Mouse (Mus musculus) limb, embryonic 13.5 days (tissue): ENCODE measurements around the gene Ism2. TPM values are rescaled to one million over a fixed set of nuclear protein-coding genes. Genes with fewer than 3 reads are reported as not detected.

ENCODE experiments used
- ATAC-seq: fragments of 200-750 bp; cut with Nextera tagmentation; 2 replicates; pipeline ENCODE4 v1.8.0; 2017; ENCODE audit warnings: low read depth, moderate number of reproducible peaks, moderate TSS enrichment; ENCODE audit not compliant: low FRiP score
- H3K27ac ChIP-seq: fragments of 300-500 bp; sonication (generic); 2 replicates; pipeline ENCODE4 v1.5.1; 2015; ENCODE audit warnings: inconsistent platforms, mild to moderate bottlenecking, moderate library complexity
- H3K27me3 ChIP-seq: fragments of 300-500 bp; sonication (generic); 2 replicates; pipeline ENCODE4 v1.6.1; 2015; ENCODE audit warnings: mild to moderate bottlenecking, inconsistent platforms
- H3K36me3 ChIP-seq: fragments of 300-500 bp; sonication (generic); 2 replicates; pipeline ENCODE4 v1.6.1; 2015; ENCODE audit warnings: inconsistent platforms, mild to moderate bottlenecking, moderate library complexity
- H3K4me1 ChIP-seq: fragments of 300-500 bp; sonication (generic); 2 replicates; pipeline ENCODE4 v1.6.1; 2015; ENCODE audit warnings: inconsistent platforms
- H3K4me2 ChIP-seq: fragments of 300-500 bp; sonication (generic); replicated peaks from 2 replicates; pipeline ENCODE4 v1.6.1; 2015; ENCODE audit warnings: inconsistent platforms, mild to moderate bottlenecking, moderate library complexity
- H3K4me3 ChIP-seq: fragments of 300-500 bp; sonication (generic); 2 replicates; pipeline ENCODE4 v1.5.1; 2015; ENCODE audit warnings: moderate library complexity, mild to moderate bottlenecking, inconsistent platforms
- H3K9ac ChIP-seq: fragments of 300-500 bp; sonication (generic); 2 replicates; pipeline ENCODE4 v1.6.1; 2015; ENCODE audit warnings: mild to moderate bottlenecking, inconsistent platforms
- H3K9me3 ChIP-seq: fragments of 300-500 bp; sonication (generic); 2 replicates; pipeline ENCODE4 v1.6.1; 2016; ENCODE audit warnings: inconsistent platforms
- WGBS: fragments of 180-500 bp; shearing (Covaris S2); methylation state at CpG from one replicate; pipeline ENCODE4 v1.1.7; 2015; 5-methylcytosine and 5-hydroxymethylcytosine counted together
- polyA plus RNA-seq: library from polyadenylated mRNA; unstranded; fragments of >200 nt; fragmentation: Nextera tagmentation; extraction: Ambion mirVana; gene quantifications from 2 replicates; pipeline ENCODE4 v1.2.1, GENCODE M21; 2015

Ism2 gene
- polyA plus RNA-seq, result 1.4 and 1.5 TPM in 2 replicates

GRCm38 (mm10) chr12:87299657-87300440 lies at the start of gene Ism2:
TSS of gene Ism2 (minus strand) at chr12:87299705.
- no peaks in the 10 kb centered on the region for H3K36me3 ChIP-seq
- H3K9me3 ChIP-seq, result no peaks in the 10 kb centered on the region
- peak within 1 kb of the TSS; percentile 78 for H3K9ac ChIP-seq
- WGBS, result under 1% methylated on average over 70 of the region's 86 CpGs
- H3K27ac ChIP-seq, result no peak within 1 kb of the TSS
- H3K4me1 ChIP-seq, result peaks cover 16% of the 10 kb centered on the region; the same call in 1 of the 2 replicates
- peak within 1 kb of the TSS; percentile 97 for H3K4me2 ChIP-seq
- H3K4me3 ChIP-seq, result peak within 1 kb of the TSS; percentile 77
- peak; percentile 80 for ATAC-seq
- peaks cover 40% of the 10 kb centered on the region for H3K27me3 ChIP-seq

- Histone ChIP-seq H3K9me3 (no peaks in the 10 kb centered on the region), H3K4me2 (no peak overlapping the region), H3K9ac (no peak overlapping the region), H3K27ac (no peak overlapping the region), H3K27me3 (no peaks in the 10 kb centered on the region), H3K4me1 (no peaks in the 10 kb centered on the region), H3K36me3 (peaks cover 32% of the 10 kb centered on the region), H3K4me3 (no peak overlapping the region)
- no peak for ATAC-seq
- WGBS, result 83% methylated on average over 2 of the region's 2 CpGs
Measured at GRCm38 (mm10) chr12:87348029-87348428, 48.5 kb upstream of the Ism2 start.

- H3K9ac ChIP-seq, result no peak overlapping the region
- 90% methylated on average over 2 of the region's 2 CpGs for WGBS
- no peaks in the 10 kb centered on the region for H3K27me3 ChIP-seq
- no peak overlapping the region for H3K27ac ChIP-seq
- no peak for ATAC-seq
- H3K9me3 ChIP-seq, result no peaks in the 10 kb centered on the region
- no peaks in the 10 kb centered on the region for H3K4me1 ChIP-seq
- H3K4me2 ChIP-seq, result no peak overlapping the region
- H3K36me3 ChIP-seq, result peaks cover 32% of the 10 kb centered on the region
- H3K4me3 ChIP-seq, result no peak overlapping the region
Measured at GRCm38 (mm10) chr12:87347511-87347910, 48.0 kb upstream of the Ism2 start.

GRCm38 (mm10) chr12:87343084-87343605 lies 43.6 kb upstream of the Ism2 start:
- H3K27ac ChIP-seq, result no peak overlapping the region
- ATAC-seq, result no peak
- no peak overlapping the region for H3K4me2 ChIP-seq
- no peak overlapping the region for H3K4me3 ChIP-seq
- H3K27me3 ChIP-seq, result no peaks in the 10 kb centered on the region
- no peaks in the 10 kb centered on the region for H3K4me1 ChIP-seq
- no peak overlapping the region for H3K9ac ChIP-seq
- H3K36me3 ChIP-seq, result peaks cover 45% of the 10 kb centered on the region
- H3K9me3 ChIP-seq, result no peaks in the 10 kb centered on the region

- no peak overlapping the region for H3K4me2 ChIP-seq
- no peak for ATAC-seq
- H3K9me3 ChIP-seq, result no peaks in the 10 kb centered on the region
- no peak overlapping the region for H3K9ac ChIP-seq
- no peak overlapping the region for H3K27ac ChIP-seq
- no peak overlapping the region for H3K4me3 ChIP-seq
- WGBS, result 81% methylated on average over 4 of the region's 4 CpGs
- H3K27me3 ChIP-seq, result no peaks in the 10 kb centered on the region
- H3K4me1 ChIP-seq, result no peaks in the 10 kb centered on the region
- peaks cover 25% of the 10 kb centered on the region for H3K36me3 ChIP-seq
Measured at GRCm38 (mm10) chr12:87338082-87338481, 38.6 kb upstream of the Ism2 start.

- Histone ChIP-seq H3K9ac (no peak overlapping the region), H3K36me3 (peaks cover 14% of the 10 kb centered on the region; the same call in 1 of the 2 replicates), H3K4me2 (no peak overlapping the region), H3K27me3 (no peaks in the 10 kb centered on the region), H3K4me3 (no peak overlapping the region), H3K27ac (no peak overlapping the region), H3K4me1 (peaks cover 23% of the 10 kb centered on the region), H3K9me3 (no peaks in the 10 kb centered on the region)
- ATAC-seq, result no peak
- WGBS, result 30% methylated on average over 2 of the region's 2 CpGs
Measured at GRCm38 (mm10) chr12:87334886-87335285, 35.4 kb upstream of the Ism2 start.

GRCm38 (mm10) chr12:87333794-87334193 lies 34.3 kb upstream of the Ism2 start:
- Histone ChIP-seq H3K4me1 (peaks cover 30% of the 10 kb centered on the region), H3K9ac (no peak overlapping the region), H3K36me3 (peaks cover 13% of the 10 kb centered on the region), H3K27me3 (no peaks in the 10 kb centered on the region), H3K27ac (no peak overlapping the region), H3K4me3 (no peak overlapping the region), H3K4me2 (no peak overlapping the region), H3K9me3 (no peaks in the 10 kb centered on the region)
- no peak for ATAC-seq

GRCm38 (mm10) chr12:87332511-87332910 lies 33.0 kb upstream of the Ism2 start:
- WGBS, result 77% methylated on average over 4 of the region's 4 CpGs
- Histone ChIP-seq H3K36me3 (peaks cover 9% of the 10 kb centered on the region), H3K9me3 (no peaks in the 10 kb centered on the region), H3K27me3 (no peaks in the 10 kb centered on the region), H3K4me2 (no peak overlapping the region), H3K4me3 (no peak overlapping the region), H3K27ac (no peak overlapping the region), H3K9ac (no peak overlapping the region), H3K4me1 (peaks cover 39% of the 10 kb centered on the region)
- no peak for ATAC-seq

- Histone ChIP-seq H3K9me3 (no peaks in the 10 kb centered on the region), H3K4me3 (no peak overlapping the region), H3K27ac (no peak overlapping the region), H3K4me1 (peaks cover 44% of the 10 kb centered on the region), H3K9ac (no peak overlapping the region), H3K36me3 (peaks cover 8% of the 10 kb centered on the region; the same call in 1 of the 2 replicates), H3K4me2 (no peak overlapping the region), H3K27me3 (no peaks in the 10 kb centered on the region)
- 42% methylated on average over 5 of the region's 5 CpGs for WGBS
- ATAC-seq, result no peak
Measured at GRCm38 (mm10) chr12:87331908-87332307, 32.4 kb upstream of the Ism2 start.

GRCm38 (mm10) chr12:87331053-87331456 lies 31.6 kb upstream of the Ism2 start:
- Histone ChIP-seq H3K27ac (no peak overlapping the region; the same call in 1 of the 2 replicates), H3K27me3 (no peaks in the 10 kb centered on the region), H3K4me2 (no peak overlapping the region), H3K9me3 (no peaks in the 10 kb centered on the region), H3K9ac (0 out of 2 replicates have a peak overlapping the region, but pooled peaks have one; percentile 13), H3K4me1 (peaks cover 45% of the 10 kb centered on the region), H3K4me3 (no peak overlapping the region), H3K36me3 (peaks cover 8% of the 10 kb centered on the region; the same call in 1 of the 2 replicates)
- WGBS, result 22% methylated on average over 6 of the region's 6 CpGs
- ATAC-seq, result no peak

- H3K27ac ChIP-seq, result no peak overlapping the region
- peaks cover 4% of the 10 kb centered on the region; the same call in 1 of the 2 replicates for H3K36me3 ChIP-seq
- no peak overlapping the region for H3K4me3 ChIP-seq
- 37% methylated on average over 2 of the region's 2 CpGs for WGBS
- no peaks in the 10 kb centered on the region for H3K9me3 ChIP-seq
- H3K27me3 ChIP-seq, result no peaks in the 10 kb centered on the region
- H3K4me2 ChIP-seq, result no peak overlapping the region
- H3K4me1 ChIP-seq, result peaks cover 45% of the 10 kb centered on the region
- H3K9ac ChIP-seq, result no peak overlapping the region
- ATAC-seq, result no peak
Measured at GRCm38 (mm10) chr12:87330213-87330612, 30.7 kb upstream of the Ism2 start.

GRCm38 (mm10) chr12:87328025-87328424 lies 28.5 kb upstream of the Ism2 start:
- Histone ChIP-seq H3K4me1 (peaks cover 45% of the 10 kb centered on the region), H3K4me2 (no peak overlapping the region), H3K27me3 (no peaks in the 10 kb centered on the region), H3K9me3 (no peaks in the 10 kb centered on the region), H3K4me3 (no peak overlapping the region), H3K36me3 (peaks cover 10% of the 10 kb centered on the region), H3K9ac (no peak overlapping the region; the same call in 1 of the 2 replicates), H3K27ac (no peak overlapping the region)
- 44% methylated on average over 4 of the region's 4 CpGs for WGBS
- ATAC-seq, result no peak
